Mouse (Mus musculus) kidney, adult 2 months (tissue): Measurements from ENCODE around the gene Cd164l2.

Experiments used
- CTCF ChIP-seq: fragments of 200-500 bp; conservative IDR thresholded peaks from 2 replicates; pipeline ENCODE4 v1.5.1; 2011; ENCODE audit warnings: low read depth, mild to moderate bottlenecking, control low read depth, low read length, moderate library complexity, mixed read lengths; ENCODE audit not compliant: insufficient read depth, insufficient read length
- POLR2A ChIP-seq: fragments of 200-500 bp; IDR thresholded peaks from one replicate; pipeline ENCODE4 v1.6.1; 2011; ENCODE audit warnings: low read depth, low read length, control low read depth

GRCm38 (mm10) chr4:133176761-133177403 is 35.0 kb upstream of the Cd164l2 start:
- TF ChIP-seq CTCF (no peak), POLR2A (no peak)
